Mouse (Mus musculus): ENCODE results near the gene Mkrn2. TPM values are rescaled to one million over a fixed set of nuclear protein-coding genes. Genes with fewer than 3 reads are reported as not detected.
A peak's percentile ranks its signal among the peaks of the same experiment; 100 is the strongest.

Mkrn2 gene
- polyA plus RNA-seq (2012; rRNA removed): 22.5 and 24.3 TPM in 2 replicates

- DNase-seq (ENCODE audit: low spot score): peak; percentile 76
These were observed at the start of gene Mkrn2 for GRCm38 (mm10) chr6:115601715-115602523. Gene Mkrn2 (plus strand): TSS chr6:115601902.

GRCm38 (mm10) chr6:115555485-115555884 is 46.2 kb upstream of the Mkrn2 start:
- no peak for DNase-seq (ENCODE audit: low spot score)

- no peak for DNase-seq (ENCODE audit: low spot score)
These were observed 43.5 kb upstream of the Mkrn2 start for GRCm38 (mm10) chr6:115558176-115558575.

GRCm38 (mm10) chr6:115559651-115560632 is 41.8 kb upstream of the Mkrn2 start:
- DNase-seq (ENCODE audit: low spot score): no peak

GRCm38 (mm10) chr6:115565479-115566045 is 36.1 kb upstream of the Mkrn2 start:
- no peak for DNase-seq (ENCODE audit: low spot score)

- DNase-seq (ENCODE audit: low spot score): no peak
These were observed 27.5 kb upstream of the Mkrn2 start for GRCm38 (mm10) chr6:115574171-115574570.

GRCm38 (mm10) chr6:115577407-115577806 is 24.3 kb upstream of the Mkrn2 start:
- DNase-seq (ENCODE audit: low spot score): no peak

- no peak for DNase-seq (ENCODE audit: low spot score)
These were observed 23.8 kb upstream of the Mkrn2 start for GRCm38 (mm10) chr6:115577941-115578340.

GRCm38 (mm10) chr6:115580810-115581209 is 20.9 kb upstream of the Mkrn2 start:
- no peak for DNase-seq (ENCODE audit: low spot score)

GRCm38 (mm10) chr6:115582328-115583115 is 19.2 kb upstream of the Mkrn2 start:
- DNase-seq (ENCODE audit: low spot score): no peak

- DNase-seq (ENCODE audit: low spot score): no peak
These were observed 18.1 kb upstream of the Mkrn2 start for GRCm38 (mm10) chr6:115583430-115584125.

GRCm38 (mm10) chr6:115584176-115584575 is 17.5 kb upstream of the Mkrn2 start:
- no peak for DNase-seq (ENCODE audit: low spot score)

GRCm38 (mm10) chr6:115586321-115586720 is 15.4 kb upstream of the Mkrn2 start:
- no peak for DNase-seq (ENCODE audit: low spot score)

GRCm38 (mm10) chr6:115591692-115592359 is 9.9 kb upstream of the Mkrn2 start:
- no peak for DNase-seq (ENCODE audit: low spot score)

- DNase-seq (ENCODE audit: low spot score): no peak
These were observed 9.2 kb upstream of the Mkrn2 start, which contains the start of gene Mkrn2os for GRCm38 (mm10) chr6:115592458-115592857. Gene Mkrn2os (minus strand): TSS chr6:115592576.

GRCm38 (mm10) chr6:115593252-115593651 is 8.4 kb upstream of the Mkrn2 start:
- no peak for DNase-seq (ENCODE audit: low spot score)

GRCm38 (mm10) chr6:115594463-115594862 is 7.2 kb upstream of the Mkrn2 start:
- no peak for DNase-seq (ENCODE audit: low spot score)

GRCm38 (mm10) chr6:115595667-115596066 is 6.0 kb upstream of the Mkrn2 start:
- no peak for DNase-seq (ENCODE audit: low spot score)

- no peak for DNase-seq (ENCODE audit: low spot score)
These were observed 384 bp upstream of the Mkrn2 start for GRCm38 (mm10) chr6:115601322-115601714.

- DNase-seq (ENCODE audit: low spot score): no peak
These were observed 4.8 kb downstream of the Mkrn2 start for GRCm38 (mm10) chr6:115606461-115606860.

Measured in urinary bladder, adult 2 months (tissue).